8 mouse cellular contexts compared by ENCODE assay signal in the genomic region with DNA sequence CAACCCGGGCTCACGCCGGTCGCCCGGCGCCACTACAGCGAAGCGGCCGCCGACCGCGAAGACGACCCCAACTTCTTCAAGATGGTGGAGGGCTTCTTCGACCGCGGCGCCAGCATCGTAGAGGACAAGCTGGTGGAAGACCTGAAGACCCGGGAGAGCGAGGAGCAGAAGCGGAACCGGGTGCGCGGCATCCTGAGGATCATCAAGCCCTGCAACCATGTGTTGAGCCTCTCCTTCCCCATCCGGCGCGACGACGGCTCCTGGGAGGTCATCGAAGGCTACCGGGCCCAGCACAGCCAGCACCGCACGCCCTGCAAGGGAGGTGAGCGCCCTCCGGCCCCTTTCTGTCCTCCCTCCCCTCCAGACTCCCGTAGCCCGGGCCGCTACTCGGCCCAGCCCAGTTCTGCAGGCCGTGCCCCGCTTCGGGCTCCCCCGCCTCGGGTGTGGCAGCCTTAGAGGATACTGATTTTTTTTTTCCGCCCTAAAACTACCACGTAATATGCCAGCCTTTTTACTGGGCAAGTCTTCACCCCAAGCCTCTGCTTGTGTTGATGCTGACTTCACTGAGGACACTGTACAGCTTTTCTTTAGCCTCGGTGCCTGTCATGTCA. TPM values are rescaled to one million over a fixed set of nuclear protein-coding genes. Genes with fewer than 3 reads are reported as not detected.
DNase-seq lines count a peak whose midpoint lies in the region; ATAC-seq lines count a peak whose summit lies in the region.

No protein-coding gene starts in this region.

- peaks cover 18% of the 10 kb centered on the region for H3K4me1 ChIP-seq in embryonic facial prominence, embryonic 14.5 days (ENCODE audit: control insufficient read depth, insufficient read depth, low read length)
- peaks cover 25% of the 10 kb centered on the region for H3K4me1 ChIP-seq in liver, embryonic 15.5 days (replicated peaks)
- H3K4me1 ChIP-seq in stomach, embryonic 15.5 days = peaks cover 13% of the 10 kb centered on the region; the same call in 1 of the 2 replicates

- peak; percentile 17 for ATAC-seq in embryonic facial prominence, embryonic 14.5 days (ENCODE audit: low read depth)
- no peak for ATAC-seq in liver, embryonic 15.5 days (ENCODE audit: insufficient read depth)
- ATAC-seq in stomach, embryonic 15.5 days (ENCODE audit: insufficient read depth, low FRiP score, low read depth) = no peak; the same call in 1 of the 2 replicates

- no peaks in the 10 kb centered on the region for H3K27me3 ChIP-seq in embryonic facial prominence, embryonic 14.5 days (replicated peaks; ENCODE audit: control insufficient read depth, insufficient read depth, low read length)
- 0 out of 2 replicates have a peak, but pooled peaks cover 8% of the 10 kb centered on the region for H3K27me3 ChIP-seq in liver, embryonic 15.5 days
- H3K27me3 ChIP-seq in stomach, embryonic 15.5 days (replicated peaks) = no peaks in the 10 kb centered on the region

- peak overlapping the region; percentile 94 for H3K27ac ChIP-seq in embryonic facial prominence, embryonic 14.5 days (replicated peaks; ENCODE audit: low read depth, low read length)
- H3K27ac ChIP-seq in liver, embryonic 15.5 days (replicated peaks) = peak overlapping the region; percentile 82
- H3K27ac ChIP-seq in stomach, embryonic 15.5 days = peak overlapping the region; percentile 96

- H3K4me2 ChIP-seq in embryonic facial prominence, embryonic 14.5 days (ENCODE audit: low read depth, low read length) = peak overlapping the region; percentile 65
- H3K4me2 ChIP-seq in liver, embryonic 15.5 days = peak overlapping the region; percentile 98
- peak overlapping the region; percentile 69 for H3K4me2 ChIP-seq in stomach, embryonic 15.5 days

- H3K9ac ChIP-seq in embryonic facial prominence, embryonic 14.5 days (ENCODE audit: low read depth, low read length) = peak overlapping the region; percentile 97
- peak overlapping the region; percentile 82 for H3K9ac ChIP-seq in liver, embryonic 15.5 days
- peak overlapping the region; percentile 99 for H3K9ac ChIP-seq in stomach, embryonic 15.5 days

- under 1% methylated on average over 30 of the region's 47 CpGs for WGBS in embryonic facial prominence, embryonic 14.5 days
- under 1% methylated on average over 45 of the region's 47 CpGs for WGBS in liver, embryonic 15.5 days (ENCODE audit: insufficient replicate concordance)
- WGBS in stomach, embryonic 15.5 days = under 1% methylated on average over 46 of the region's 47 CpGs

- H3K4me3 ChIP-seq in embryonic facial prominence, embryonic 14.5 days (ENCODE audit: low read depth, low read length) = peak overlapping the region; percentile 94
- peak overlapping the region; percentile 79 for H3K4me3 ChIP-seq in liver, embryonic 15.5 days (replicated peaks)
- H3K4me3 ChIP-seq in stomach, embryonic 15.5 days (replicated peaks) = peak overlapping the region; percentile 77

- peak; percentile 79 for DNase-seq in A20 (ENCODE audit: low read depth, low spot score)
- DNase-seq in adrenal gland, postnatal 10 days = peak; percentile 67
- DNase-seq in embryonic facial prominence, embryonic 14.5 days (ENCODE audit: low spot score) = peak; percentile 38
- DNase-seq in heart, adult 9 months (ENCODE audit: low spot score in 2 of 2) = peak; percentile 55 to 63
- peak; percentile 42 for DNase-seq in kidney, adult 8-10 months
- DNase-seq in natural killer cell, adult 2 months (ENCODE audit: low spot score in 2 of 2) = peak; percentile 50 to 52

- no peaks in the 10 kb centered on the region for H3K9me3 ChIP-seq in embryonic facial prominence, embryonic 14.5 days (ENCODE audit: control insufficient read depth, low read length)
- no peaks in the 10 kb centered on the region for H3K9me3 ChIP-seq in liver, embryonic 15.5 days (replicated peaks)
- no peaks in the 10 kb centered on the region for H3K9me3 ChIP-seq in stomach, embryonic 15.5 days

- no peaks in the 10 kb centered on the region for H3K36me3 ChIP-seq in embryonic facial prominence, embryonic 14.5 days (ENCODE audit: control insufficient read depth, insufficient read depth, low read length)
- H3K36me3 ChIP-seq in liver, embryonic 15.5 days (replicated peaks) = no peaks in the 10 kb centered on the region
- no peaks in the 10 kb centered on the region for H3K36me3 ChIP-seq in stomach, embryonic 15.5 days

RNA-seq across cellular contexts. Expression of a gene that starts 0.6 kb away (rescaled TPM):
- total RNA-seq in adrenal gland, postnatal 10 days (2021) = 100 to 1,000 TPM; 309 to 414 TPM
- polyA plus RNA-seq in embryonic facial prominence, embryonic 14.5 days (2014; fragmentation: Nextera tagmentation; extraction: Ambion mirVana) = 72.7 and 78.6 TPM in 2 replicates
- 142 and 159 TPM in 2 replicates for polyA plus RNA-seq in liver, embryonic 15.5 days (2015; fragmentation: Nextera tagmentation; extraction: Ambion mirVana)
- polyA plus RNA-seq in stomach, embryonic 15.5 days (2015; fragmentation: Nextera tagmentation; extraction: Ambion mirVana) = 83.1 and 86.0 TPM in 2 replicates

RNA-seq across cellular contexts. Expression of a gene that starts 0.8 kb away (rescaled TPM):
- 10 to 100 TPM; 10.5 to 13.8 TPM for total RNA-seq in adrenal gland, postnatal 10 days (2021)
- polyA plus RNA-seq in embryonic facial prominence, embryonic 14.5 days (2014; fragmentation: Nextera tagmentation; extraction: Ambion mirVana) = 9.8 and 13.5 TPM in 2 replicates
- polyA plus RNA-seq in liver, embryonic 15.5 days (2015; fragmentation: Nextera tagmentation; extraction: Ambion mirVana) = 7.1 and 8.4 TPM in 2 replicates
- 7.7 and 9.6 TPM in 2 replicates for polyA plus RNA-seq in stomach, embryonic 15.5 days (2015; fragmentation: Nextera tagmentation; extraction: Ambion mirVana)

RNA-seq across cellular contexts. Expression of a gene that starts 44.1 kb away (rescaled TPM):
- 1 to 10 TPM; 2.3 to 4.2 TPM for total RNA-seq in adrenal gland, postnatal 10 days (2021)
- polyA plus RNA-seq in embryonic facial prominence, embryonic 14.5 days (2014; fragmentation: Nextera tagmentation; extraction: Ambion mirVana) = 13.0 and 40.1 TPM in 2 replicates
- 0.25 and 0.33 TPM in 2 replicates for polyA plus RNA-seq in liver, embryonic 15.5 days (2015; fragmentation: Nextera tagmentation; extraction: Ambion mirVana)
- 1.8 and 8.3 TPM in 2 replicates for polyA plus RNA-seq in stomach, embryonic 15.5 days (2015; fragmentation: Nextera tagmentation; extraction: Ambion mirVana)
